Comparison of ENCODE assay signal across 13 mouse cellular contexts in the genomic region with DNA sequence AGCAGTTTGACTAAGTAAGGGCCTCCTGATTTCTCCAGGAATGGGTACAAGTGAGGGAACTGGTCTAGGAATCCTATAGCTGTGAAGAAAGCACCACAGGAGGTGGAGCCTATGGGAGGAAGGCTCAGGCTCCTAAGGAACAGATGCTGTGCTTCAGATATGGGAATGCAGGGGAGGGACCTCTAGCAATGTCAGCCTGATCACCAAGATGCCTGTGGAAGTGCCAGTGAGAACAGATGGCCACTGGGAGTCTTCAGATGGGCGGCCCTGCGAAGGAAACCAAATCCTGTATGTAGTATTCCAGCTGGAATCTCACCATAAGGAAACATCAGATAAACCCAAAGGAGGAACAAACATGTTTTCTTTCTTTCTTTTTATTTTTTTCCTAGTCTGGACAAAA.
DNase-seq lines count a peak whose midpoint lies in the region; ATAC-seq and TF ChIP-seq lines count a peak whose summit lies in the region.
"Had no signal": no experiment of that assay in that cellular context is flagged by ENCODE, and none has a peak within 500 bp of the region (broad histone marks: within the 10 kb centered on the region; RNA-seq: fewer than 3 reads in every experiment).

No protein-coding gene starts in this region.

- no peak for DNase-seq in kidney, postnatal 25 days
- no peak for DNase-seq in stomach, postnatal 0 days (ENCODE audit: low spot score)
- peak; percentile 40 to 54 for DNase-seq in frontal cortex, postnatal 10 days (ENCODE audit: low spot score in 2 of 2)
- no peak for DNase-seq in gastrocnemius, postnatal 25 days
- DNase-seq in ovary, adult 18-20 months (ENCODE audit: low spot score) = no peak
- DNase-seq: gastrocnemius, postnatal 14 days; heart, postnatal 14 days; kidney, adult 18-20 months; thymus, adult 18-20 months had no signal

- H3K36me3 ChIP-seq in kidney, embryonic 16.5 days (ENCODE audit: insufficient read depth, low read length) = peaks cover 3% of the 10 kb centered on the region; the same call in 1 of the 2 replicates
- H3K36me3 ChIP-seq in stomach, embryonic 15.5 days = no peaks in the 10 kb centered on the region
- H3K36me3 ChIP-seq in stomach, postnatal 0 days (ENCODE audit: control insufficient read depth, insufficient read depth, low read length) = no peaks in the 10 kb centered on the region
- H3K36me3 ChIP-seq: embryonic facial prominence, embryonic 13.5 days had no signal

- no peak for TF ChIP-seq CTCF in stomach, postnatal 0 days (IDR thresholded peaks at IDR 0.05; ENCODE audit: low read depth)

- H3K27ac ChIP-seq in kidney, embryonic 16.5 days (ENCODE audit: low read length) = no peak overlapping the region
- H3K27ac ChIP-seq in stomach, embryonic 15.5 days = no peak overlapping the region
- H3K27ac ChIP-seq in stomach, postnatal 0 days (replicated peaks) = no peak overlapping the region
- H3K27ac ChIP-seq: embryonic facial prominence, embryonic 13.5 days had no signal

- peak; percentile 65; the same call in 1 of the 2 replicates for ATAC-seq in kidney, embryonic 16.5 days (ENCODE audit: low FRiP score, low TSS enrichment)
- ATAC-seq in stomach, embryonic 15.5 days (ENCODE audit: insufficient read depth, low FRiP score, low read depth) = peak; percentile 63; the same call in 1 of the 2 replicates
- no peak for ATAC-seq in stomach, postnatal 0 days (ENCODE audit: low FRiP score, low TSS enrichment)

- 0 out of 2 replicates have a peak, but pooled peaks cover 4% of the 10 kb centered on the region for H3K4me1 ChIP-seq in kidney, embryonic 16.5 days (ENCODE audit: insufficient read depth, low read length)
- H3K4me1 ChIP-seq in stomach, embryonic 15.5 days = no peaks in the 10 kb centered on the region
- H3K4me1 ChIP-seq in stomach, postnatal 0 days (replicated peaks; ENCODE audit: control insufficient read depth, insufficient read depth) = no peaks in the 10 kb centered on the region
- H3K4me1 ChIP-seq: embryonic facial prominence, embryonic 13.5 days had no signal

- no peak overlapping the region for H3K4me2 ChIP-seq in kidney, embryonic 16.5 days (replicated peaks; ENCODE audit: low read depth, low read length)
- no peak overlapping the region for H3K4me2 ChIP-seq in stomach, embryonic 15.5 days
- H3K4me2 ChIP-seq in stomach, postnatal 0 days (replicated peaks; ENCODE audit: low read depth) = no peak overlapping the region
- H3K4me2 ChIP-seq: embryonic facial prominence, embryonic 13.5 days had no signal

- no peaks in the 10 kb centered on the region for H3K27me3 ChIP-seq in kidney, embryonic 16.5 days (ENCODE audit: insufficient read depth, low read length)
- H3K27me3 ChIP-seq in stomach, embryonic 15.5 days (replicated peaks) = no peaks in the 10 kb centered on the region
- H3K27me3 ChIP-seq in stomach, postnatal 0 days (ENCODE audit: control insufficient read depth, insufficient read depth, low read length) = no peaks in the 10 kb centered on the region
- H3K27me3 ChIP-seq: embryonic facial prominence, embryonic 13.5 days had no signal

- no peak overlapping the region for H3K4me3 ChIP-seq in kidney, embryonic 16.5 days (ENCODE audit: low read length)
- H3K4me3 ChIP-seq in stomach, embryonic 15.5 days (replicated peaks) = no peak overlapping the region
- no peak overlapping the region for H3K4me3 ChIP-seq in stomach, postnatal 0 days (ENCODE audit: low read depth, low read length)
- H3K4me3 ChIP-seq: embryonic facial prominence, embryonic 13.5 days; myocyte had no signal

- H3K9ac ChIP-seq in kidney, embryonic 16.5 days (replicated peaks; ENCODE audit: low read length) = no peak overlapping the region
- H3K9ac ChIP-seq in stomach, embryonic 15.5 days = no peak overlapping the region
- no peak overlapping the region for H3K9ac ChIP-seq in stomach, postnatal 0 days (ENCODE audit: low read length)
- H3K9ac ChIP-seq: embryonic facial prominence, embryonic 13.5 days had no signal

- H3K9me3 ChIP-seq in kidney, embryonic 16.5 days (ENCODE audit: low read length) = no peaks in the 10 kb centered on the region
- no peaks in the 10 kb centered on the region for H3K9me3 ChIP-seq in stomach, embryonic 15.5 days
- H3K9me3 ChIP-seq in stomach, postnatal 0 days (ENCODE audit: control insufficient read depth, low read length) = no peaks in the 10 kb centered on the region
- H3K9me3 ChIP-seq: embryonic facial prominence, embryonic 13.5 days had no signal

- 57% methylated on average over 2 of the region's 2 CpGs for WGBS in kidney, embryonic 16.5 days
- WGBS in stomach, embryonic 15.5 days = 61% methylated on average over 2 of the region's 2 CpGs
- 50% methylated on average over 2 of the region's 2 CpGs for WGBS in stomach, postnatal 0 days

- TF ChIP-seq EP300 in stomach, postnatal 0 days (optimal IDR thresholded peaks at IDR 0.05) = no peak

Comparison
In these comparisons a context has a peak if more than half of its experiments do, and no peak if none do; other contexts are left out.
1. DNase-seq: peak in frontal cortex, postnatal 10 days (2 of 2); none in kidney, postnatal 25 days (0 of 2), stomach, postnatal 0 days (single experiment), gastrocnemius, postnatal 25 days (single experiment) and ovary, adult 18-20 months (single experiment).